Mouse (Mus musculus): ENCODE measurements around the gene Ltbp4. TPM values are rescaled to one million over a fixed set of nuclear protein-coding genes. Genes with fewer than 3 reads are reported as not detected.

The Ltbp4 gene
- polyA plus RNA-seq, 1 experiment from 2014 or later = 7.0 TPM

GRCm38 (mm10) chr7:27330709-27331540 is 6.6 kb downstream of the Ltbp4 start:
- Histone ChIP-seq H3K27ac (replicated peaks) (no peak overlapping the region), H3K9me3 (replicated peaks) (no peaks in the 10 kb centered on the region), H3K36me3 (no peaks in the 10 kb centered on the region), H3K4me1 (peaks cover 71% of the 10 kb centered on the region), H3K4me3 (peak overlapping the region; percentile 57), H3K27me3 (ENCODE audit: low read depth, poor library complexity, severe bottlenecking) (peaks cover 100% of the 10 kb centered on the region)
- DNase-seq (ENCODE audit: low spot score) = peak; percentile 74
- WGBS = under 1% methylated on average over 39 of the region's 39 CpGs

- Histone ChIP-seq H3K4me3 (peak overlapping the region; percentile 45), H3K9me3 (replicated peaks) (no peaks in the 10 kb centered on the region), H3K27me3 (ENCODE audit: low read depth, poor library complexity, severe bottlenecking) (peaks cover 100% of the 10 kb centered on the region), H3K4me1 (peaks cover 75% of the 10 kb centered on the region), H3K27ac (replicated peaks) (no peak overlapping the region), H3K36me3 (no peaks in the 10 kb centered on the region)
- 24% methylated on average over 17 of the region's 17 CpGs for WGBS
- DNase-seq (ENCODE audit: low spot score) = no peak
These were observed 7.5 kb downstream of the Ltbp4 start for GRCm38 (mm10) chr7:27329981-27330380.

- 4% methylated on average over 45 of the region's 45 CpGs for WGBS
- H3K4me1 ChIP-seq = peaks cover 72% of the 10 kb centered on the region
These were observed 8.1 kb downstream of the Ltbp4 start for GRCm38 (mm10) chr7:27329326-27329947.

DNA sequence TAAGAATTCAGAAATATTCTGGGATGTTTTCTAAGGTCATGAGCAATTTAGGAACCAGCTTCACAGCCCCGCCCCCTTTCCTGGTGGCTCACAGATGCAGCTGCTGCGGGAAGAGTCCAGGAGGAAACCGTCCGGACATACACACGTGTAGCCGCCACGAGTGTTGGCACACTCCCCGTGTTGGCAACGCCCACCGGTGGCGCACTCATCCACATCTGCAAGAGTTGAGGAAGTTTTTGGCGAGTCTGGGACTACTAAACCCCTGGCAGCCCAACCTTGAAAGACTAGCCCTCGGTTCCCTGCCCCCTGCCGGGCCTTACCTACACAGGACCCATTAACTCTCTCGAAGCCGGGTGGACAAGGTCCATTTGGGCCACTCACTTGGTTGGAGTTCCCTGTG is 8.8 kb downstream of the Ltbp4 start:
- peaks cover 100% of the 10 kb centered on the region for H3K27me3 ChIP-seq (ENCODE audit: low read depth, poor library complexity, severe bottlenecking)
- peaks cover 64% of the 10 kb centered on the region for H3K4me1 ChIP-seq
- H3K27ac ChIP-seq (replicated peaks) = no peak overlapping the region
- no peaks in the 10 kb centered on the region for H3K9me3 ChIP-seq (replicated peaks)
- no peak overlapping the region for H3K4me3 ChIP-seq
- no peak for DNase-seq (ENCODE audit: low spot score)
- WGBS = 37% methylated on average over 16 of the region's 16 CpGs
- H3K36me3 ChIP-seq = no peaks in the 10 kb centered on the region

More at GRCm38 (mm10) chr7:27329326-27329947, 8.1 kb downstream of the Ltbp4 start:
- Histone ChIP-seq H3K36me3 (no peaks in the 10 kb centered on the region), H3K4me3 (peak overlapping the region; percentile 45), H3K27ac (replicated peaks) (no peak overlapping the region), H3K9me3 (replicated peaks) (no peaks in the 10 kb centered on the region), H3K27me3 (ENCODE audit: low read depth, poor library complexity, severe bottlenecking) (peaks cover 100% of the 10 kb centered on the region)
- peak; percentile 83 for DNase-seq (ENCODE audit: low spot score)

GRCm38 (mm10) chr7:27328161-27328560 is 9.3 kb downstream of the Ltbp4 start:
- no peak for DNase-seq (ENCODE audit: low spot score)
- Histone ChIP-seq H3K27me3 (ENCODE audit: low read depth, poor library complexity, severe bottlenecking) (peaks cover 100% of the 10 kb centered on the region), H3K27ac (replicated peaks) (no peak overlapping the region), H3K4me3 (no peak overlapping the region), H3K4me1 (peaks cover 59% of the 10 kb centered on the region), H3K36me3 (no peaks in the 10 kb centered on the region), H3K9me3 (replicated peaks) (no peaks in the 10 kb centered on the region)
- 86% methylated on average over 11 of the region's 11 CpGs for WGBS

DNA sequence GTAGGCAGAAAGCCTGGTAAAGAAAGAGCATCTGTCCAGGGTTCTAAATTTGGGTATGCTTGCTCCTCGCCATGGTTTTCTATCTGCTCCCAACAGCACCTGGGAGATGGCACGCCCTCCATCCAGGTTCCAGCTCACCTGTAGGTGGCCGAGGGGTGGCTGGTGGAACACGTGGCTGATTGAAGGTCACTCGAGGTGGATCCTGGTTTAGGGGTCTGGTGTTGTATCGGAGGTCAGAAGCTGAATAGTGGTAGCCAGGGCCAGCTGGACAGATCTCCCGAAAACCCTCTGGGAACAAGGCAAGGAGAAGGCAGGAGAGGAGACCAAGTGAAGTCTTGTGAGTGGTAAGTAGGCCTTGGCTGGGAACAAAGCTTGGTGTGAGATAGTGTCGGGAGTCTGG is 10.0 kb downstream of the Ltbp4 start:
- DNase-seq (ENCODE audit: low spot score) = no peak
- peaks cover 100% of the 10 kb centered on the region for H3K27me3 ChIP-seq (ENCODE audit: low read depth, poor library complexity, severe bottlenecking)
- no peaks in the 10 kb centered on the region for H3K36me3 ChIP-seq
- WGBS = 90% methylated on average over 8 of the region's 8 CpGs
- no peak overlapping the region for H3K27ac ChIP-seq (replicated peaks)
- peaks cover 55% of the 10 kb centered on the region for H3K4me1 ChIP-seq
- no peak overlapping the region for H3K4me3 ChIP-seq
- no peaks in the 10 kb centered on the region for H3K9me3 ChIP-seq (replicated peaks)

DNA sequence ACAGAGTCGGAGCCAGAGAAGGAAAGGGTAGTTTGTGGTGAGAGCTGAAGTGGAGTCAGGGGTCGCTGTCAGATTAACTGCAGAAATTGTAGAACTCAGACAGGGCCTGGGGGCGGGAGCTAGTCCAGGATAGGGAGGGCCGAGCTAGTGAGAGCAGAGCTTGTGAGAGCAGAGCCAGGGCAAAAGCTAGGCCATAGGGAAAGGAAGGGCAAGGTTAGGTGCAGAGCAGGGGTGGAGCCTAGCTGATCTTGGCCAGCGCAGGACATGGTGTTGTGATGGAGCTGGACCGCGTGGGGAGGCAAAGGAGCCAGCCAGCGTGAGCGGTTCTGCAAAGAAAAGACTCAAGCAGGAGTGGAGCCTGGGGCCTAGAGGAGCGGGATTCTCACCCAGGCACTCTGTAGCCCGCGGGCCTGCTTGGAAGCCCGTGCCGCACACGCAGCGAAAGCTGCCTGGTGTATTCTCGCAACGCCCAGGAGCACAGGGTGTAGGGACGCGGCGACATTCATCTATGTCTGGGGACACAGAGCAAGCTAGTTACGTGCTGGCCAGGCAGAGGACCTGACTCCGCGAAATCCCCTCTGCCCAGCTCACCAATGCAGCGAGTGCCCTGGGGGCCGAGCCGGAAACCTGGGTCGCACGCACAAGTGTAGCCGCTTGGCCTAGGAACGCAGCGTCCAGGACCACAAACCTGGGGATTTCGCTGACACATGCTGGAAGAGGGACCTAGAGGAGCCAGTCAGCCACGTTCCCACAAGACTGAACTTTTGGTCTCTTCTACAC is 11.2 kb downstream of the Ltbp4 start:
- Histone ChIP-seq H3K4me3 (peak overlapping the region; percentile 49), H3K27me3 (ENCODE audit: low read depth, poor library complexity, severe bottlenecking) (peaks cover 100% of the 10 kb centered on the region), H3K27ac (replicated peaks) (peak overlapping the region; percentile 30), H3K36me3 (no peaks in the 10 kb centered on the region), H3K4me1 (peaks cover 53% of the 10 kb centered on the region), H3K9me3 (replicated peaks) (no peaks in the 10 kb centered on the region)
- DNase-seq (ENCODE audit: low spot score) = no peak
- WGBS = 28% methylated on average over 34 of the region's 34 CpGs

DNA sequence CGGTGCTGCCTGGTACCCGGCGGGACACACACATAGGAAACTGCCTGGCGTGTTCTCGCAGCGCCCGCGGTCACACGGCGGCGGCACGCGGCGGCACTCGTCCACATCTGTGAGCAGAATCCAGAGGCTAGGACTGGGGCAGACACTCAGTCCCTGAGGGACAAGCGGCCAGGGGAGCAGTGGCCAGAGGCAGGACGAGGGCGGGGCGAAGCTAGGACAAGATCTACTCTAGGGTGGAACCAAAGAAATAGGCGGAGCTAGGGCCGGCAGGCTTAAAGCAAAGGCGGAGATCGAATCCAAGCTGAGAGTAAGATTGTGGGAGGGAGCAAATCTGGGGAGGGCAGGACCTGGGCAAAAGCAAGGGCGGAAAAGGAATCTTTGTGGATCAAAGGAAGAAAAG is 11.8 kb downstream of the Ltbp4 start:
- no peaks in the 10 kb centered on the region for H3K36me3 ChIP-seq
- WGBS = under 1% methylated on average over 24 of the region's 24 CpGs
- H3K4me3 ChIP-seq = peak overlapping the region; percentile 49
- H3K4me1 ChIP-seq = peaks cover 47% of the 10 kb centered on the region
- H3K27ac ChIP-seq (replicated peaks) = peak overlapping the region; percentile 59
- H3K27me3 ChIP-seq (ENCODE audit: low read depth, poor library complexity, severe bottlenecking) = peaks cover 98% of the 10 kb centered on the region
- peak; percentile 66 for DNase-seq (ENCODE audit: low spot score)
- no peaks in the 10 kb centered on the region for H3K9me3 ChIP-seq (replicated peaks)

DNA sequence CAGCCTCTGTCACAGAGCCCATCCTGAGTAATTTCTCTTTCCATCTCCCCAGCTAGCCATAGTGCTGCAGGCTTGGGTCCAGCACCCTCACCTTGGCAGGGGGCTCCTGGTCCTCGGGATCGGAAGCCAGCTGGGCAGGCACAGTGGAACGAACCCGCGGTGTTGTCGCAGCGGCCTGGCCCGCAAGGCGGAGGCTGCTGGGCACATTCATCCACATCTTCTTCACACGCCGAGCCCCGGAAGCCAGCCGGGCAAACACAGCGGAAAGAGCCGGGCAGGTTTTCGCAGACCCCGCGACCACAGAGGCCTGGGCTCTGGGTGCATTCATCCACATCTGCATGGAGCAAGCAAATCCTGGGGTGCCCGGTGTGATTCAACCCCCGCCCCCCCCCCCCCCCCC is 12.6 kb downstream of the Ltbp4 start:
- 51% methylated on average over 18 of the region's 20 CpGs for WGBS
- Histone ChIP-seq H3K9me3 (replicated peaks) (no peaks in the 10 kb centered on the region), H3K27ac (replicated peaks) (no peak overlapping the region), H3K4me3 (peak overlapping the region; percentile 49), H3K4me1 (peaks cover 40% of the 10 kb centered on the region), H3K27me3 (ENCODE audit: low read depth, poor library complexity, severe bottlenecking) (peaks cover 90% of the 10 kb centered on the region), H3K36me3 (no peaks in the 10 kb centered on the region)
- no peak for DNase-seq (ENCODE audit: low spot score)

- peaks cover 83% of the 10 kb centered on the region for H3K27me3 ChIP-seq (ENCODE audit: low read depth, poor library complexity, severe bottlenecking)
- peaks cover 32% of the 10 kb centered on the region for H3K4me1 ChIP-seq
- 96% methylated on average over 11 of the region's 11 CpGs for WGBS
- no peak for DNase-seq (ENCODE audit: low spot score)
- H3K36me3 ChIP-seq = no peaks in the 10 kb centered on the region
- H3K9me3 ChIP-seq (replicated peaks) = no peaks in the 10 kb centered on the region
- no peak overlapping the region for H3K27ac ChIP-seq (replicated peaks)
- no peak overlapping the region for H3K4me3 ChIP-seq
These were observed 13.3 kb downstream of the Ltbp4 start for GRCm38 (mm10) chr7:27324161-27324560.

DNA sequence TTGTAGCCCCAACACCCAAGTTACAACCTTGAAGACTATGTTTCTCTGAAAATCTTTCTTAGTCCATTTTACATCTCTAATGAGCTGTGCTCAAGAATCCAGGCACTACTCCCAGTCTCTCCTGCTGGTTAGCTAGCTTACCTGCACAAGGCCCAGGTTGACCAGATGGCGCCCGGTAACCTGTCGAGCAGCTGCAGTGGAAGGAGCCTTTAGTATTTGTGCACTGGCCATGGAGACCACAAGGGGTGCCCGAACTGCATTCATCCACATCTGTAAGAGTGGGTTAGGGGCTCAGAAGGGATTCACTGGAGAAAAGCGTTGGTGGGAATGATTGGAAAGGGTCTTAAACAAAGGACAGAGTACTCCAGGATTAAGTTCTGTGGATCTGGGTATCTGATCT is 14.5 kb downstream of the Ltbp4 start:
- H3K4me1 ChIP-seq = peaks cover 28% of the 10 kb centered on the region
- no peaks in the 10 kb centered on the region for H3K36me3 ChIP-seq
- 89% methylated on average over 5 of the region's 5 CpGs for WGBS
- no peaks in the 10 kb centered on the region for H3K9me3 ChIP-seq (replicated peaks)
- no peak overlapping the region for H3K27ac ChIP-seq (replicated peaks)
- DNase-seq (ENCODE audit: low spot score) = no peak
- peaks cover 71% of the 10 kb centered on the region for H3K27me3 ChIP-seq (ENCODE audit: low read depth, poor library complexity, severe bottlenecking)
- H3K4me3 ChIP-seq = no peak overlapping the region

DNA sequence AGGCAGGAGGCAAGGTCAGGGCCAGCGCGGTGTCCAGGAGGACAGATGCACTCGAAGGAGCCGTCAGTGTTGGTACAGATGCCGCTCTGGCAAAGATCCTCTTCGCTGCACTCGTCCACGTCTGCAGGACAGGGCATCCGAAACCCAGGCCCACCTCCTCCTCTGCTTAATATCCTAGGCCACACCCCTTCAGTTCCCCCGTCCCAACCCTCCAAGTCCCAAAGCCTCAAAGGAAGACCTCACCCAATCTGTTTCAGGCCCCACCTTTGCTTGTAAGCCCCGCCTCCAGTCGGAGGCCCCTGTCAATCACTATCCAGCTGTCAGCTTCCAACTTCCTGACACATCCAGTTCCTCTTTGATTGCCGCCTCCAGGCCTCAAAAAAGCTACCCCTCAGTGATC is 15.2 kb downstream of the Ltbp4 start:
- peaks cover 64% of the 10 kb centered on the region for H3K27me3 ChIP-seq (ENCODE audit: low read depth, poor library complexity, severe bottlenecking)
- H3K36me3 ChIP-seq = no peaks in the 10 kb centered on the region
- H3K27ac ChIP-seq (replicated peaks) = no peak overlapping the region
- peaks cover 33% of the 10 kb centered on the region for H3K4me1 ChIP-seq
- no peaks in the 10 kb centered on the region for H3K9me3 ChIP-seq (replicated peaks)
- DNase-seq (ENCODE audit: low spot score) = no peak
- H3K4me3 ChIP-seq = no peak overlapping the region
- 11% methylated on average over 13 of the region's 13 CpGs for WGBS

Data from midbrain, embryonic 10.5 days (tissue).